Mouse (Mus musculus) CD4-positive naive resting alpha-beta T cell, adult 57 days (primary cell): ENCODE results near the gene D5Ertd577e. TPM values are rescaled to one million over a fixed set of nuclear protein-coding genes. Genes with fewer than 3 reads are reported as not detected.

Source experiments
- total RNA-seq: library from RNA; stranded (reverse); gene quantifications from one replicate; pipeline ENCODE4 v1.2.4, GENCODE M21; 2023

The D5Ertd577e gene
- total RNA-seq, result not detected

GRCm38 (mm10) chr5:95456506-95456905, at the start of gene D5Ertd577e:
Gene D5Ertd577e (plus strand): TSS chr5:95456806.

GRCm38 (mm10) chr5:95510458-95510857, 53.9 kb downstream of the D5Ertd577e start, which contains the start of gene Gm3286:
Gene Gm3286 (plus strand): TSS chr5:95510758.

Other genes starting within 250 kb of the D5Ertd577e start
- not detected for gene Gm10424, start 184.0 kb upstream of the D5Ertd577e start, total RNA-seq
- gene Gm3259, start 150.9 kb upstream of the D5Ertd577e start, total RNA-seq, result not detected
- not detected for gene Gm3286, start 54.0 kb downstream of the D5Ertd577e start, total RNA-seq
- gene Gm7971, start 138.1 kb downstream of the D5Ertd577e start, total RNA-seq, result not detected